Mouse (Mus musculus) limb, embryonic 12.5 days (tissue): Measurements from ENCODE around the gene Itga4. TPM values are rescaled to one million over a fixed set of nuclear protein-coding genes. Genes with fewer than 3 reads are reported as not detected.

Source experiments
- ATAC-seq: fragments of 200-750 bp; cut with Nextera tagmentation; 2 replicates; pipeline ENCODE4 v1.8.0; 2017; ENCODE audit warnings: low read depth, moderate TSS enrichment; ENCODE audit not compliant: insufficient number of reproducible peaks, insufficient read depth, low FRiP score, low TSS enrichment
- H3K27ac ChIP-seq: fragments of 300-500 bp; sonication (generic); 2 replicates; pipeline ENCODE4 v1.5.1; 2016; ENCODE audit warnings: mild to moderate bottlenecking, moderate library complexity
- H3K27me3 ChIP-seq: fragments of 300-500 bp; sonication (generic); 2 replicates; pipeline ENCODE4 v1.6.1; 2016; ENCODE audit warnings: mild to moderate bottlenecking, moderate library complexity
- H3K36me3 ChIP-seq: fragments of 300-500 bp; sonication (generic); 2 replicates; pipeline ENCODE4 v1.6.1; 2016; ENCODE audit warnings: mild to moderate bottlenecking, moderate library complexity
- H3K4me1 ChIP-seq: fragments of 300-500 bp; sonication (generic); replicated peaks from 2 replicates; pipeline ENCODE4 v1.6.1; 2016
- H3K4me2 ChIP-seq: fragments of 300-500 bp; sonication (generic); 2 replicates; pipeline ENCODE4 v1.6.1; 2016; ENCODE audit warnings: mild to moderate bottlenecking, moderate library complexity
- H3K4me3 ChIP-seq: fragments of 300-500 bp; sonication (generic); replicated peaks from 2 replicates; pipeline ENCODE4 v1.5.1; 2016; ENCODE audit warnings: mild to moderate bottlenecking
- H3K9ac ChIP-seq: fragments of 300-500 bp; sonication (generic); replicated peaks from 2 replicates; pipeline ENCODE4 v1.6.1; 2016; ENCODE audit warnings: mild to moderate bottlenecking, moderate library complexity
- H3K9me3 ChIP-seq: fragments of 300-500 bp; sonication (generic); 2 replicates; pipeline ENCODE4 v1.6.1; 2016; ENCODE audit warnings: mild to moderate bottlenecking, moderate library complexity
- WGBS: fragments of 180-500 bp; shearing (Covaris S2); methylation state at CpG from one replicate; pipeline ENCODE4 v1.1.7; 2016; 5-methylcytosine and 5-hydroxymethylcytosine counted together
- polyA plus RNA-seq: library from polyadenylated mRNA; unstranded; fragments of >200 nt; fragmentation: Nextera tagmentation; extraction: Ambion mirVana; gene quantifications from 2 replicates; pipeline ENCODE4 v1.2.1, GENCODE M21; 2016

Gene Itga4
- polyA plus RNA-seq, 1 experiment from 2014 or later = 8.8 TPM

DNA sequence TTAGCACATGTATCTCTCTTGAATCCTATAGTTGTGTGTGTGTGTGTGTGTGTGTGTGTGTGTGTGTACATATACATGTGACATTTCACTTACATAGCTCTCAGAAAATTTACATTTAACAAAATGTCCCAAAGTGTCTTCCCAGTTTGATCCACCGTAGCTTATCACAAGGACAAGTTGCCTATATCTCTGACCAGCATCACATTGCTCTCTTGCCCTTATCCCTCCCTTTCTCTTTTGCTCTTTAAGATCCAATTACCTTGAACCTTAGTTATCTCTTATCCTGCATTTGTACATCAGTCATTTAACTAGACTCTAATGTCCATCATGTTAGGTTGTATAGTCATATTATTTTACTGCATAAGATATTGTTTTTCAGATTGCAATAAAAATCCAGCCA is 10.5 kb upstream of the Itga4 start:
- Histone ChIP-seq H3K4me3 (no peak overlapping the region), H3K9ac (no peak overlapping the region), H3K27ac (no peak overlapping the region), H3K36me3 (no peaks in the 10 kb centered on the region), H3K4me2 (no peak overlapping the region), H3K4me1 (peaks cover 6% of the 10 kb centered on the region), H3K9me3 (no peaks in the 10 kb centered on the region), H3K27me3 (0 out of 2 replicates have a peak, but pooled peaks cover 2% of the 10 kb centered on the region)
- no peak for ATAC-seq
- 90% methylated on average over 1 of the region's 1 CpGs for WGBS

DNA sequence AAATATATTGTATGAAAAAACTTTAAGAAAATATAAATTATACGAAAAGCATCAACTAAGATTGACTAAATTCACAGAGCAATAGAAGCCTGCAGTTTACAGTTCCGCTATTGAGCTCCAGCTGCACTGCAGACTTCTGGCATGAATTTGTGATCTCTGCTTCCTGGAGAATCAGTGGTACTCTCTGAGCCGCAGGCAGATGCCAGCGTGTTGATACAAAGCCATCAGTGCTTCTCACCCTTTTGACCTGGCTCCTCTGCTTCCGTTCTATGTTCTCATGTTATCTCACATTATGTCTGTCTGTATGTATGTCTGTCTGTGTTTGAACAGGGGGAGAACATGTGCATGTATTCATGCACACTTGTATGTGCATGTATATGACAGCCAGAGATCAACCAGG is 6.9 kb upstream of the Itga4 start:
- H3K4me1 ChIP-seq = no peaks in the 10 kb centered on the region
- no peak overlapping the region for H3K4me2 ChIP-seq
- H3K36me3 ChIP-seq = no peaks in the 10 kb centered on the region
- no peaks in the 10 kb centered on the region for H3K9me3 ChIP-seq
- no peak for ATAC-seq
- 0 out of 2 replicates have a peak, but pooled peaks cover 3% of the 10 kb centered on the region for H3K27me3 ChIP-seq
- H3K9ac ChIP-seq = no peak overlapping the region
- H3K4me3 ChIP-seq = no peak overlapping the region
- no peak overlapping the region for H3K27ac ChIP-seq
- WGBS = 82% methylated on average over 5 of the region's 5 CpGs

DNA sequence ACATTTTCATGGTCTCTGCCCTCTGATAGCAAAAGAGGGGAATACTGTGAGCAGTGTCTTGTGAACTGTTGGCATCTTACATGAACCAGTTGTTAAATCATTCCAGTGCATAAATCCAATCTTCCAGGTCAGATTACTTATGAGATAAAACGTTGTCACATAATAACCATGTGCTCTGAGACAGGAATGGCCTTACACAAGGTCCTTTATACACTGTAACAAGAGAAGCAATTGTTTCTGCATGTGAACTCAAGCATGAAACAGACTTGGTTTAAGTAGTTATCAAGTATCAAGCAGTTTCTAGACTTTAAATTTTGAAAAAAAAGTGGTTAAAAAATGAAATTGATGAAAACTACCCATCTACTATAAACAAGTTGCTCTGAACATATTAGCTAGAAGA is 4.7 kb upstream of the Itga4 start:
- H3K36me3 ChIP-seq = no peaks in the 10 kb centered on the region
- H3K27me3 ChIP-seq = peaks cover 14% of the 10 kb centered on the region; the same call in 1 of the 2 replicates
- no peaks in the 10 kb centered on the region for H3K9me3 ChIP-seq
- H3K9ac ChIP-seq = no peak overlapping the region
- ATAC-seq = no peak
- no peak overlapping the region for H3K4me3 ChIP-seq
- H3K27ac ChIP-seq = no peak overlapping the region
- H3K4me2 ChIP-seq = no peak overlapping the region
- WGBS = 42% methylated on average over 1 of the region's 1 CpGs
- H3K4me1 ChIP-seq = peaks cover 4% of the 10 kb centered on the region

DNA sequence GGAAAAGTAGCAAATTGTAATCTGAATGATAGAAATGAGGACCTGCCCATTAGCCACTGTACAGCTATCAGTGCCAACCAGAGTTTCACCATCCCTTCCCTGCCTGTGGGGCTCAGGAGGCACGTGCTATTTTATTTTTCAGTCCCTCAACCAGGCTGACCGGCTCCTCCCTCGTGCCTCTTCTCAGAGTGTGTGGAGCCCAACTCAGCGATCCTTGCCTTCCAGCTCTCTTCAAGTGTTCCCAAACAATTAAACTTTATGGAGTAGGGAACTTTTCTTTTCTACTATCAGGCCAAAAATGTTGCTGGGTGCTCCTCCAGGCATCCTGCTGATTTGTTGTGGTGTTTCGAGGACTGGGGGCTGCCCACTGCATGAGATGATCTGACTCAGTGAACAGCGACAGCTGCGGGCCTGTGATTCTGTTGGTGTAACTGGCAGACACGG is 1.4 kb upstream of the Itga4 start:
- Histone ChIP-seq H3K4me2 (no peak overlapping the region), H3K36me3 (no peaks in the 10 kb centered on the region), H3K4me3 (no peak overlapping the region), H3K9ac (no peak overlapping the region), H3K27ac (no peak overlapping the region), H3K9me3 (no peaks in the 10 kb centered on the region), H3K27me3 (peaks cover 24% of the 10 kb centered on the region), H3K4me1 (peaks cover 9% of the 10 kb centered on the region)
- no peak for ATAC-seq
- WGBS = 66% methylated on average over 8 of the region's 8 CpGs

DNA sequence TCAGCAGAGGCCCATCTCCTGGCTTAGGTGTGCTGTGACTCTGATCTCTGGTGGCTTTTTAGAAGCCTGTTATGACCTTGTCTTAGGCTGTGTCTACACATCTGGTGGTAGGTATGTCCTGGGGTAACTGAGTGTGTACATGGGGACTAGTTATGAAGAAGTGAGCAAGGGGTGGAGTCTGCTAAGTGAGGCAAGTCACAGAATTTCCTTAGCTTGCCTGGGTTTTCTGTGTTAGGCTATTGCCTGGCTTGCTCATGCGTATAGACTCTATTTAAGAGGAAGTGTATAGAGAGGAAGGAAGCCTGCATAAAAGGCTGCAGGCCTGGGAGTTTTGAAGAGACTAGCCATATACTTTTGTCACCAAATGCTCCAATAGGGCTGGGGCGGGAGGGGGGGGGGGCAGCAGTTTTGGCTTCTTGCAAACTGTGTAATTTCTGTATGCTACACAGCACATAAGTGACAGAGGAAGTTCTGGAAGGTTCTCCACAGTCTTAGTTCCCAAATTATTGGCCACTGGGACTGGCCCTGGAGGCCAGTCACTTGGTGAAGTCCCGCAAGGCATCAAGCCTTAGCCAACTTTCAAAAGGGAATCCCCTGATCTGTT is 536 bp upstream of the Itga4 start:
- no peaks in the 10 kb centered on the region for H3K9me3 ChIP-seq
- WGBS = 76% methylated on average over 3 of the region's 3 CpGs
- ATAC-seq = 0 out of 2 replicates have a peak, but pooled peaks have one; percentile 43
- H3K4me3 ChIP-seq = peak overlapping the region; percentile 54
- H3K4me2 ChIP-seq = peak overlapping the region; percentile 95
- H3K36me3 ChIP-seq = no peaks in the 10 kb centered on the region
- H3K9ac ChIP-seq = no peak overlapping the region
- H3K4me1 ChIP-seq = peaks cover 9% of the 10 kb centered on the region
- peaks cover 24% of the 10 kb centered on the region for H3K27me3 ChIP-seq
- H3K27ac ChIP-seq = no peak overlapping the region

DNA sequence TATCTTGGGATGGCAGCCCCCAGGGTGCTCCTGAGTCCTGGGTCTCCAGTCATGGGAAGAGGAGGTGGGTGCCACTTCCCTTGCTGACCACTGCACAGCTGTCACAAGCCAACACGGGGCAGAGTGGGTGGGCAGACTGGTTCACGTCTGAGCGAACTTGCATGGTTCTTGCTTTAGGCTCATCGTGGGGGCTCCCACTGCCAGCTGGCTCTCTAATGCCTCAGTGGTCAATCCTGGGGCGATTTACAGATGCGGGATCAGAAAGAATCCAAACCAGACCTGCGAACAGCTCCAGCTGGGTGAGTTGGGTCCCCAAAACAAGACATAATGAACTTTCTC is 744 bp downstream of the Itga4 start:
- Histone ChIP-seq H3K4me2 (peak overlapping the region; percentile 95), H3K27me3 (peaks cover 24% of the 10 kb centered on the region), H3K9ac (peak overlapping the region; percentile 55; the same call in 1 of the 2 replicates), H3K4me3 (peak overlapping the region; percentile 54), H3K4me1 (peaks cover 9% of the 10 kb centered on the region), H3K36me3 (no peaks in the 10 kb centered on the region), H3K9me3 (no peaks in the 10 kb centered on the region), H3K27ac (no peak overlapping the region)
- 17% methylated on average over 7 of the region's 7 CpGs for WGBS
- no peak for ATAC-seq

DNA sequence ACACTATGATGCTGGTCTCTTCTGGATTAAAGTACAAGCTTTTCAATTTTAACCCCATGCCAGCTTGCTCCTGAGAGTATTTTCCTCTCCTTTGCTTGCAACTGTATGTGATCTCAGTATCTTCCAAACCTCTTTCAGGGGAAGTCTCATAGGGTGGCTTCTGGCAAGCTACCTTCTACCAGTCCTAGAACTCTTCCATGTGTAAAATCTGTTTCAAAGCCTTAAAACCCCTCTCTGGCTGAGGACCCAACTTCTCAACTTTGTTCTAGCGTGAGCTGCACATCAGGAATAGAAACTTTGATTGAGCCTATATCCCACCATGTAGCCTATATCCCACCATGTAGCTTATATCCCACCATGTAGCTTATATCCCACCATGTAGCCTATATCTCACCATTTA is 1.1 kb downstream of the Itga4 start:
- Histone ChIP-seq H3K4me3 (peak overlapping the region; percentile 54), H3K36me3 (no peaks in the 10 kb centered on the region), H3K9me3 (no peaks in the 10 kb centered on the region), H3K4me2 (peak overlapping the region; percentile 95), H3K4me1 (peaks cover 9% of the 10 kb centered on the region), H3K9ac (no peak overlapping the region), H3K27ac (no peak overlapping the region), H3K27me3 (peaks cover 24% of the 10 kb centered on the region)
- ATAC-seq = no peak
- WGBS = 68% methylated on average over 1 of the region's 1 CpGs

DNA sequence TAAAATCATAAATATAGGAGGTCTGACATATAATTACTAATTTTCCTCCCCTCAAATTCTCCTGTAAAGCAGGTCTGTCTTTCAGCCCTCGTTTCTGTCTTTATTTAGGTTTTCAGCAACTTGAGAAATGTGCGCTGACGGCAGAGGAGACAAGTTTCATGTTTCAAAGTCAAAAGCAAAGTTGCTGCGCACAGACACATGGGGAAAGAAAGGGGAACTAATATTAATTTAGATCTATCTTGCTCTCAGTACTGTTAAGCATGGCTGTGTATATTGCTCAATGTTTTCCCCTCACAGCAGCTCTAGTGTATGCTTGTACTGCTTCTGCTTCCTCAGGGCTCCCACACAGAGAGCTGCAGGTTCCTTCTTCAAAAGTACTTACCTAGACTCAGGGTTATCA is 1.7 kb downstream of the Itga4 start:
- Histone ChIP-seq H3K4me1 (peaks cover 9% of the 10 kb centered on the region), H3K4me2 (peak overlapping the region; percentile 95), H3K4me3 (peak overlapping the region; percentile 54; the same call in 1 of the 2 replicates)

DNA sequence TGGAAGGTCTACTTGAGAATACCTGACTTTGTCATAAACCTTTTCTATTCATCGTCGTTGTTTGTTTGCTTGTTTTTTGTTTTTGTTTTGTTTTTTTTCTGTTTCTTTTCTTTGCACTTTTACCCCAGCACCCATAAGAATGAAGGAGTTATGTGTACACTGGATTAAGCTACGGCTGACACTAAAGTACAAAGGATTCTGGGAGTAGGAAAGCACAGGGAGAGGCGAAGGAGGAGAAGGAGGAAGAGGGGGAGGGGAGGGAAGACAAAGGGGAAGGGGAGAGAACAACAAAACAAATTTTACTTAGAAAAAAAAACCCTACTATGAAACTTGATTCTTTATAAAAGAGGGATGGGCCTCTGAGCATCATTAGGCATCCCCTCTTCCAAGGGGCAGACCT is 2.2 kb downstream of the Itga4 start:
- WGBS = 81% methylated on average over 4 of the region's 4 CpGs
- H3K36me3 ChIP-seq = no peaks in the 10 kb centered on the region
- no peak overlapping the region for H3K4me3 ChIP-seq
- no peak for ATAC-seq
- H3K9ac ChIP-seq = no peak overlapping the region
- peaks cover 24% of the 10 kb centered on the region for H3K27me3 ChIP-seq
- H3K9me3 ChIP-seq = no peaks in the 10 kb centered on the region
- peak overlapping the region; percentile 95; the same call in 1 of the 2 replicates for H3K4me2 ChIP-seq
- H3K27ac ChIP-seq = no peak overlapping the region
- H3K4me1 ChIP-seq = peaks cover 9% of the 10 kb centered on the region

More for the DNA sequence above, 1.7 kb downstream of the Itga4 start:
- Histone ChIP-seq H3K27ac (no peak overlapping the region), H3K27me3 (peaks cover 24% of the 10 kb centered on the region), H3K9ac (no peak overlapping the region), H3K36me3 (no peaks in the 10 kb centered on the region), H3K9me3 (no peaks in the 10 kb centered on the region)
- 26% methylated on average over 4 of the region's 4 CpGs for WGBS
- no peak for ATAC-seq

DNA sequence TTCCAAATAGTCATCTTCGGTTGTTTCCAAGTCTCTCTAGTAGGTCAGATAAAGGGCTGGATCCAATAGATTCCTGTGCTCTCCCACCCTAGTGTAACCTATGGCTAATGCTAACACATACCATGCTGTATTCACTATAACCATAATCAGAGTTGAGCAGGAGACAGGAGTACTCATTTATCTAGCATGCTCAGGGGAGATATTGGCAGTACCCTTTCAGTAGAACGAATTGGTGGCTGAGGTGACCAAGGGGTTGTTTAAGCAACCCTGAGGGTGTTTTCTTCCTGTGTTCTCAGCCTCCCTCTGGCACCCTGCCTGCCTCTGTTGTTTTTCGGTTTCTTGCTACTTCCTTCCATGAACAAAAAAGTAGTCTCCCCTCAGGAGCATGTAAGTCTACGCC is 4.1 kb downstream of the Itga4 start:
- Histone ChIP-seq H3K36me3 (no peaks in the 10 kb centered on the region), H3K4me2 (no peak overlapping the region), H3K27me3 (peaks cover 20% of the 10 kb centered on the region), H3K9me3 (no peaks in the 10 kb centered on the region), H3K9ac (no peak overlapping the region), H3K27ac (no peak overlapping the region), H3K4me3 (no peak overlapping the region), H3K4me1 (peaks cover 9% of the 10 kb centered on the region)
- ATAC-seq = no peak
- WGBS = 78% methylated on average over 4 of the region's 4 CpGs

DNA sequence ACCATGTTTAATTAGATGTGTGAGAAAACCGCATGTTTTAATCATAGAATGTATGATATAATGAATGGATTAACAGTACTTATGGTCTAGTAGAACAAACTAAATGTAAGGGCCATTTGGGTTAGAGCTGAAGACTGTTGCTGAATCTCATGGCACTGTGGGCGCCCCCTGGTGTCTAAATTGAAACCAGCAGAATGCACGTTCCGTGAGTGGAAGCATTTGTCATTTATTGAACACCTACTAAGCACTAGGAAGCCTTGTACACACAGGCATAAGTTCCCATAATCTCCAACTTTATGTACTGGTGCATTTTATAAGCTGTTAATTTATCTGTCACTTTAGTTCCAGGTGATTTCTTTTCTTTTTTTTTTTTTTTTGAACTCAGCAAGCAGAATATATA is 10.4 kb downstream of the Itga4 start:
- Histone ChIP-seq H3K4me2 (no peak overlapping the region), H3K9ac (no peak overlapping the region), H3K4me1 (no peaks in the 10 kb centered on the region), H3K4me3 (no peak overlapping the region), H3K27me3 (no peaks in the 10 kb centered on the region), H3K36me3 (no peaks in the 10 kb centered on the region), H3K27ac (no peak overlapping the region), H3K9me3 (no peaks in the 10 kb centered on the region)
- WGBS = 38% methylated on average over 4 of the region's 4 CpGs
- ATAC-seq = no peak

DNA sequence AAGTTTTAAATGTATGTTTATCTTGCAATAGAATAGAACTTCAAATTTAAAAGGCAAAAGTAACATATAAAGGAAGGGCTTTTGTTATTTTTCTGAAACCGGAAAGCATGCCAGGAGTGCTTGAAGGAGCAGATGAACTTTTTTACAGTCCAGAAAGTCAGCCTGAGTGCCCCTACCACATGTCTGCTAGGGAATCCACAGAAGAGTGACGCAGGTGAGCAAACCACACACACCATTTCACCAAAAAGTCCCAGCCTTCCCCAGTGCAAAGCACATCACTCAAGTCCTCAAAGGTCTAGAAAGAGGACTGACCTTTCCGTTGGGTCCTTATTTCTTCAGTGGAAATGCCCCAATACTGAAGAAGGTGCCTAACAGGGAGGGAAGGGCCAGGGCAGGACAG is 11.3 kb downstream of the Itga4 start:
- no peak for ATAC-seq
- Histone ChIP-seq H3K27ac (no peak overlapping the region), H3K9ac (no peak overlapping the region), H3K4me1 (no peaks in the 10 kb centered on the region), H3K4me3 (no peak overlapping the region), H3K36me3 (no peaks in the 10 kb centered on the region), H3K4me2 (no peak overlapping the region), H3K27me3 (no peaks in the 10 kb centered on the region), H3K9me3 (no peaks in the 10 kb centered on the region)
- 89% methylated on average over 3 of the region's 3 CpGs for WGBS
